Mouse (Mus musculus) c-Kit-positive CD71-negative TER-119-negative erythroid progenitor cells, embryonic 14.5 days (primary cell): ENCODE data around the gene Smtnl2.
A peak's percentile ranks its signal among the peaks of the same experiment; 100 is the strongest.
"Not testable (repeated sequence)": the region's sequence is repeated elsewhere in the genome, so short reads cannot be mapped to it uniquely, and the experiment has no call there.

Source experiments
- DNase-seq: peaks from one replicate; pipeline ENCODE4 v3.0.0-alpha.2; 2013; ENCODE audit warnings: low read depth

The Smtnl2 gene

DNA sequence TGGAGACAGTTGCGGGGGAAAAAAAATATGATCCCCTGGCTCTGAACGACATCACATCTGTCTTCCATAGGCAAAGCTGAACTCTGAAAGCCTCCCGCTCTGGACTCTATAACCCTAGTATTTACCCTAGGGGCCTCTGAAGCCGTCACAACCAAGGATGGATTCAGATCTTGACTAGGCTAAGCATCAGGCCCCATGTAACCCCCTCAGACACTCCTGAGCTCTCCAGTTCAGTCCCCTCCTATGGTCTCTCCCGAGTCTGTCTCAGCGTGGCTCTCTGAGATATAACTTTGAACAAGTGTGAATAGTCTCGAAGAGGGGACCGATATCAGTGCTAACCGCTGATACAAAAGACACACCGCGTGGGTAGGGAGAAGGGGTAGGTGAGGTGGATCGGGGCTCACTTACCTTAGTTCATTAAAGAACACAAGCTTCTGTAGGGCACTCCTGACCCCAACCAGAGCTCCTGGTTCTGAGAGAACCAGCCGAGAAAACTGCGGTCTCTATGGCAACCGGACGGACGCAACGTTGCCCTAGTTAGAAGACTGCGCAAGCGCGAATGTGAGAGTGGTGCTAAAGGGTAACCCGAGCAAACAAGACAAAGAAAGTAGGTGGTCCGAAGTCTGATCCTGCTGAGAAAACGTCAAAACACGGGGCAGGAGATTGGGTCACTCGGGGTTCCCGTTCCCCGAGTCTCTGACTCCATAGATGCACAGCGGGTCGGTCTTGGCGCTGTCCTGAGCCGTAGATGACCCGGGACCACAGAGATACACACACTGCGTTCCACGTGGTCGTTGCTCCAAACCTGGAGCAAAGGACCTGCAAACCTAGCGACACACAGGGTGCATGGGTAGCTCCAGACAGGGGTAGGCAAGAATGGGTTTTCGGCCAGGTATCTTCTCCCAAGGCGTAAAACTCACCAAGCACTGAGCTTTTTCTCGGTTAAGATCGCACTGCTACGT, 49.8 kb downstream of the Smtnl2 start:
- peak; percentile 34 for DNase-seq

DNA sequence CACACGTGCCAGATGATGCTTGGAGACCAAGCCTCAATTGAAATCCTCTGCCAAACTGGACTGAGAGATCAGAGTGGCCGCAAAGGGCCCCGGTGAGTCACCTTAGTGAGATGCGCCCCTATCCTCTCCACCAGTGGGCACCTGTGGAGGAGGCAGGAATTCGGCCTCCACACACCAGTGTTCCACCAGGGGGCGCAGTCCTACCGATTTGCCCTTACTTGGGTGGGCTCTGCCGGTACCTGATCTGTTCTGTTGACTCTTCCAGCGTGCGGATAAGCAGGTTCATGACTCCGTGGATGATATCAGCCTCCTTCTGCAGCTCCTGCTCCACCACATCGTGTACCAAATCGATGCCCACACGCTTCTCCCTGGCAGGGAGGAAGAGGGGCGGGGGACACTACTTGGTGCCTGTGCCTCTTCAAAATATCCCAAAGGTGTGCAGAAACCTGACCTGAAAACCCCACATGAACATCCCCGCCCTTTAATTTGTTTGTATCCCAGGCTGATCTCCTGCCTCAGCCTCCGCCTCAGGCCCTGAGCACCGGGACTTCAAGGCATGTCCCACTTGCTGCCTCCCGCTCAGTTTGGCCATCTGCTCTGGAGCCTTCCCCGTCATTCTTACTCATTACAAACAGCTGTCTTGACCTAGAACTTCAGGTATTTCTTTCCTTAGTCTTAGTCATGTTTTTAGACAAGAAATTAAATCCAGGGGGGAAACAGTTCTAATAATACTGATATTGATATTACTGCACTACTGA, 56.4 kb downstream of the Smtnl2 start:
- peak; percentile 67 for DNase-seq

DNA sequence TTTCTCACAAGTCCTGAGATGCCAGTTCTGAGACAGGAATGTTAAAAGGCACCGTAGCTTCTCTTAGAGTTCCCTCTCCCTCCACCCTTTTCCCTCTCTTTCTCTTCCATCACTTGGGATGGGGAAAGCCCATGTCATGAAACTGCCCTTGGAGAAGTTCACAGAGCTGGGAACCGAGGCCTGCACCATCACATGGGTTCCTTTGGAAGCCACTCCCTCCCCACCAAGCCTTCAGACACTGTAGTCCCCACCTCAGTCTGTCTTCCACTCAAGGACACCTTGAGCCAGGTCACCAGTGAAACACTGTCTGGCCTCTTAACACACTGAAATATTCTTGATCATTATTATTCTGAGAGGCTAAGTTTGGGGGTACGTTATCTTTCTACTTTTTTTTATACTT, 58.3 kb downstream of the Smtnl2 start:
- DNase-seq: no peak

- DNase-seq: no peak
Measured at GRCm38 (mm10) chr11:72352272-72352671, 59.2 kb downstream of the Smtnl2 start.

GRCm38 (mm10) chr11:72349652-72350051, 61.9 kb downstream of the Smtnl2 start:
- no peak for DNase-seq

GRCm38 (mm10) chr11:72349016-72349415, 62.5 kb downstream of the Smtnl2 start:
- no peak for DNase-seq

DNA sequence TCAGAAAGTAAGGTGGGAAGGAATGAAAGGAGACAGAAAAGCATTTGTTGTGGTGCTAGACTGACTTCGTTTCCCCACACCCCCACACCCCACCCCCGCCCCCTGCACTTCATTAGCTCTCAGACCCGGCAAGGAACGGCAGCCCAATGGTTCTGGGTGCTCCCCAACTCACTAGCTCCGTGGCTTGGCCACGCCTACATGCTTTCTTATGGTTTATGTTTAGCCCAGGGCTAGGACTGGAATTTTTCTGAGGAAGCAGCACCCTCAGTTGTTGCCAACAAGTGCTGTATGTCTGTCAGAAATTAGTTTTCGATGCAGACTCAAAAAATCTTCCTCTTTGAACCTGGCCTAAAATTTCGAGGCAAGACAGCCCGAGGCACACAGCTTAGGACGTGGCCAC, 63.0 kb downstream of the Smtnl2 start:
- no peak for DNase-seq

DNA sequence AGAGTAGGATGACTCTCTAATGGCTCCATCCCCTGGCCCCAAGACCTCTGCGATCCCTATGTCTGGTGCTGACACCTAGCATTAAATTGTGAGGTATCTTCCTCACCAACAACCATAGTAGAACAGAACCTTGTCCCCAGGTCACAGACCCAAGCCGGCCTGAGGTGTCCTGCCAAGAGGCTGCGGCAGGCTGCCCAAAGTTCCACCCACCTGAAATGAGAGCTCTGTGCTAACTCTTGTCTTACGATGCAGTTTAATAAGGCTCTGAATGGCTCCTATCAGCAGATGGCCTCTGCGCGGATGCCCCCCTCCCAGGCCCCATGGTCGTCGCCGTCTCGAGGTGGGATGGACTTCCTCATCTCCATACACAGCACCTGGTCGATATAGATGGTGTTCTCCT, 67.0 kb downstream of the Smtnl2 start:
- no peak for DNase-seq

- peak; percentile 35 for DNase-seq
Measured at GRCm38 (mm10) chr11:72343904-72344303, 67.6 kb downstream of the Smtnl2 start.

DNA sequence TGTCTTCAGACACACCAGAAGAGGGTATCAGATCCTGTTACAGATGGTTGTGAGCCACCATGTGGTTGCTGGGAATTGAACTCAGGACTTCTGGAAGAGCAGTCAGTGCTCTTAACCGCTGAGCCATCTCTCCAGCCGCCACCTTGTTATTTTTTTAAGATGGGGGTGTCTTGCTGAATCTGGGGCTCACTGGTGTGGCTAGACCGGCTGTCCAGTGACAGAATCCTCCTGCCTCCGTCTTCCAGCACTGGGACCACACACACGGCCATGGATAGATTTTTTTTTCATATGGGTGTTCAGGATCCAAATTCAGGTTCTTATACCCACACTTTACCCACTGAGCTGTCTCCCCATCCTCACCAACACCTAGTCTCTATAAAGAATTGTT, 68.3 kb downstream of the Smtnl2 start:
- DNase-seq: not testable (repeated sequence)

DNA sequence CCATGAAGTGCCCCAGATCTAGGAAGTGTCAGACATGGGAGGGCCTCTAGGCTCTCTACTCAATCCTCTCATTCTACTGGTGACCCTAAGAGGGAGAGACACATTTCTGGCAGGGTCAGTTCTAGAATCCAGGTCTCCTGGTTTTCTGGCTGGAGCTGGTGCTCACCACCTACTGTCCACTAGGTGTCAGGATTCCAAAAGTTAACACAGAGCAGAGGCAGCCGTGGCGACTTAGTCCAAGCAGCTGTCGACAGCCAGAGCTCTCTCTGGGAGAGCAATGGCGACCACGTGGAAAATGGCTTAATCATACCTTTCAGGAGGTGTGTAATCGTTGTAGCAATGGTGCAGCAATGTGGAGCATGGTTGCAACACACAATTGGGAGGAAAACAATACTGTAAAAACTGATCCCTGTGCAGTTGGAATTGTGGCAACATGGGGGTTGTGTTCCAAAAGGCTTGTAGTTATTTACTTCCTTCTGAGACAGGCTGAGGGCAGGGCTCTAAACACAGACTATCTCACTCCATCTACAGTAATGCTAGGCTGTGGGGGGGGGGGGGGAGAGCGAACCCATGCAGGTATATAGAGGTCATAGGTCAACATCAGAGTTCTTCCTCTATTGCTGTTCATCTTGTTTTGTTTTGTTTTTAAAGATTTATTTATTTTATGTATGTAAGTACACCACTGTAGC, 68.8 kb downstream of the Smtnl2 start:
- peak; percentile 31 for DNase-seq

DNA sequence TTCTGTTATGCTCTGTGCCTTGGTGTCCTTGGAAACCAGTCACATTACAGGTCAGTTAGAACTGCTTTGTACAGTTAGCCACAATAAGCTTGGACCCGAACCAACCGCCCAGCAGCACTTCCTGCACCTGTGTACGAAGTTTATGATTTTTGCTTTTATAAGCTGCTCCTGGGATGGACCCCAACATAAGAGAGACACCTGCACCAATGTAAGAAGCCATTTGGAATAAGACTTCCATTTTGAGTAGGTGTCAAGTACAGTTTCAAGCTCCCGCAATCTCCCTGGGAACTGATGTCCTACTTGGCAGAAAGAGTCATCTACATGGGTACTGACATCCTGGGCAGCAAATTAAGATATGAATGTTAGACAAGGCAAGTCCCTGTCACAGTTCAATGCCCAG, 71.8 kb downstream of the Smtnl2 start:
- no peak for DNase-seq
